Mouse (Mus musculus) ES-Bruce4 (cell line): ENCODE measurements around the gene Arhgap31.

Experiments
- CTCF ChIP-seq: IDR thresholded peaks from one replicate; pipeline ENCODE4 v1.8.1; 2011; ENCODE audit warnings: low read depth, low read length
- EP300 ChIP-seq: IDR thresholded peaks from 2 replicates; pipeline ENCODE4 v1.6.1; 2011; ENCODE audit warnings: low read depth, low read length; ENCODE audit not compliant: insufficient read depth
- POLR2A ChIP-seq: IDR thresholded peaks from one replicate; pipeline ENCODE4 v1.8.1; 2011; ENCODE audit warnings: low read length; ENCODE audit not compliant: insufficient read depth

DNA sequence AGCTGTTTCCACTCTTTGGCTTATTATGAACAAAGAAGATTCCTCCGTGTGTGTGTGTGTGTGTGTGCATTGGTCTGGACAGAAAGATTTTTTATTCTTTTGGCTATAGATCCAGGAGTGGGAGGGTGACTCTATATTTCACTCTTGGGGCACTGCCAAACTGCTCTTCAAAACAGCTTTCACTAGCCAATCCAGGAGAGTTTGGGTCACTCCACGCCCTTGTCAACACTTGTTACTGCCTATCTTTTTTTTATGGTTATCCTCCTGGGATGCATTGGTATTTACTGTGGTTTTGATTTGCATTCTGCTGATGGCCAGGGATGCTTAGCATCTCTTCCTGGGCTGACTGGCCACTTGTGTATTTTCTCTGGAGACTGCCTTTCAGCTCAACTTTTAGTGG lies 68.6 kb downstream of the Arhgap31 start:
- TF ChIP-seq POLR2A (no peak), CTCF (no peak), EP300 (no peak)
